1 mouse cellular context compared by ENCODE assay signal in the genomic region with DNA sequence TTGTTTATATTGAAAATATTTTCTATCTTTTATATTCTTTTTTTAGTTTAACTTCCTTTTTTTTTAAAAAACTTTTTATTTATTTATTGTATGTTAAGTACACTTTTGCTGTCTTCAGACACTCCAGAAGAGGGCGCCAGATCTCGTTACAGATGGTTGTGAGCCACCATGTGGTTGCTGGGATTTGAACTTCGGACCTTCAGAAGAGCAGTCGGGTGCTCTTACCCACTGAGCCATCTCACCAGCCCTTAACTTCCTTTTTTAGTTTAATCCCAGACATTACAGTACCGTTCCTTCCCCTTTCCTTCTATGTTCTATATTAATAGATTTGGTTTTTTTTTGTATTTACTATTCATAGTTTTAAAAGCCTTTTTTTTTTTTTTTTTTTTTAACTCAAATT.
A peak's percentile ranks its signal among the peaks of the same experiment; 100 is the strongest.
TF ChIP-seq lines count a peak whose summit lies in the region.

No protein-coding gene starts in this region.

TF ChIP-seq in MEL, 35 proteins besides CTCF, POLR2A, EP300 and RAD21 (continued from another document):
- TF ChIP-seq ELF1 (IDR thresholded peaks at IDR 0.05; ENCODE audit: low read depth, low read length) (0 out of 2 replicates have a peak, but pooled peaks have one; percentile 25), JUND (IDR thresholded peaks at IDR 0.05; ENCODE audit: low read depth, low read length) (0 out of 2 replicates have a peak, but pooled peaks have one; percentile 12), ZNF384 (IDR thresholded peaks at IDR 0.05; ENCODE audit: low read depth, low read length) (peak; percentile 86), SIN3A (IDR thresholded peaks at IDR 0.05; ENCODE audit: low read length) (0 out of 2 replicates have a peak, but pooled peaks have one; percentile 17)
